Mouse (Mus musculus): ENCODE results near the gene Gtf2f1. TPM values are rescaled to one million over a fixed set of nuclear protein-coding genes. Genes with fewer than 3 reads are reported as not detected.

The Gtf2f1 gene
- 1.6 TPM for polyA plus RNA-seq (2014; fragmentation: Illumina TruSeq; extraction: RNeasy Lipid Tissue Mini Kit (QIAGEN cat#74804); ENCODE audit: low replicate concordance)

GRCm38 (mm10) chr17:57011236-57012141 lies at the start of gene Gtf2f1, which contains the start of gene Gm17949:
TSS of gene Gtf2f1 (minus strand) at chr17:57011288.
TSS of gene Gm17949 (plus strand) at chr17:57011469.

GRCm38 (mm10) chr17:57059486-57059977 lies 48.4 kb upstream of the Gtf2f1 start, which contains the start of gene Slc25a23:
TSS of gene Slc25a23 (minus strand) at chr17:57059863.

GRCm38 (mm10) chr17:57058891-57059485 lies 47.9 kb upstream of the Gtf2f1 start, which contains the start of gene Crb3:
TSS of gene Crb3 (plus strand) at chr17:57059105.

GRCm38 (mm10) chr17:57041554-57041953 lies 30.5 kb upstream of the Gtf2f1 start, which contains the start of gene Slc25a41:
TSS of gene Slc25a41 (minus strand) at chr17:57041654.

GRCm38 (mm10) chr17:57030931-57031660 lies 20.0 kb upstream of the Gtf2f1 start, which contains the start of gene Khsrp:
TSS of gene Khsrp (minus strand) at chr17:57031522.

GRCm38 (mm10) chr17:56999968-57000609 lies 11.0 kb downstream of the Gtf2f1 start, which contains the start of gene Pspn:
TSS of gene Pspn (minus strand) at chr17:57000018.

GRCm38 (mm10) chr17:56997029-56997667 lies 13.9 kb downstream of the Gtf2f1 start, which contains the start of gene Alkbh7:
TSS of gene Alkbh7 (plus strand) at chr17:56997339.

GRCm38 (mm10) chr17:56990115-56990746 lies 20.9 kb downstream of the Gtf2f1 start, which contains the start of gene Clpp:
TSS of gene Clpp (plus strand) at chr17:56990305.

GRCm38 (mm10) chr17:56982013-56982412 lies 29.1 kb downstream of the Gtf2f1 start, which contains the start of gene Acer1:
TSS of gene Acer1 (minus strand) at chr17:56982126.

Other genes starting within 250 kb of the Gtf2f1 start
- 1.4 TPM for gene Dus3l, start 246.5 kb downstream of the Gtf2f1 start, polyA plus RNA-seq (2014; fragmentation: Illumina TruSeq; extraction: RNeasy Lipid Tissue Mini Kit (QIAGEN cat#74804); ENCODE audit: low replicate concordance)
- not detected for gene Prr22, start 241.0 kb downstream of the Gtf2f1 start, polyA plus RNA-seq (2014; fragmentation: Illumina TruSeq; extraction: RNeasy Lipid Tissue Mini Kit (QIAGEN cat#74804); ENCODE audit: low replicate concordance)
- 0.11 TPM for gene Rfx2, start 180.3 kb downstream of the Gtf2f1 start, polyA plus RNA-seq (2014; fragmentation: Illumina TruSeq; extraction: RNeasy Lipid Tissue Mini Kit (QIAGEN cat#74804); ENCODE audit: low replicate concordance)
- gene Acsbg2, start 136.8 kb downstream of the Gtf2f1 start, polyA plus RNA-seq (2014; fragmentation: Illumina TruSeq; extraction: RNeasy Lipid Tissue Mini Kit (QIAGEN cat#74804); ENCODE audit: low replicate concordance) = not detected
- not detected for gene 1700061G19Rik, start 135.8 kb downstream of the Gtf2f1 start, polyA plus RNA-seq (2014; fragmentation: Illumina TruSeq; extraction: RNeasy Lipid Tissue Mini Kit (QIAGEN cat#74804); ENCODE audit: low replicate concordance)
- 0.52 TPM for gene Mllt1, start 75.9 kb downstream of the Gtf2f1 start, polyA plus RNA-seq (2014; fragmentation: Illumina TruSeq; extraction: RNeasy Lipid Tissue Mini Kit (QIAGEN cat#74804); ENCODE audit: low replicate concordance)
- 5.1 TPM for gene Acer1, start 29.2 kb downstream of the Gtf2f1 start, polyA plus RNA-seq (2014; fragmentation: Illumina TruSeq; extraction: RNeasy Lipid Tissue Mini Kit (QIAGEN cat#74804); ENCODE audit: low replicate concordance)
- 0.63 TPM for gene Clpp, start 21.0 kb downstream of the Gtf2f1 start, polyA plus RNA-seq (2014; fragmentation: Illumina TruSeq; extraction: RNeasy Lipid Tissue Mini Kit (QIAGEN cat#74804); ENCODE audit: low replicate concordance)
- gene Alkbh7, start 13.9 kb downstream of the Gtf2f1 start, polyA plus RNA-seq (2014; fragmentation: Illumina TruSeq; extraction: RNeasy Lipid Tissue Mini Kit (QIAGEN cat#74804); ENCODE audit: low replicate concordance) = not detected
- not detected for gene Pspn, start 11.3 kb downstream of the Gtf2f1 start, polyA plus RNA-seq (2014; fragmentation: Illumina TruSeq; extraction: RNeasy Lipid Tissue Mini Kit (QIAGEN cat#74804); ENCODE audit: low replicate concordance)
- not detected for gene Gm17949, start 181 bp upstream of the Gtf2f1 start, polyA plus RNA-seq (2014; fragmentation: Illumina TruSeq; extraction: RNeasy Lipid Tissue Mini Kit (QIAGEN cat#74804); ENCODE audit: low replicate concordance)
- 4.3 TPM for gene Khsrp, start 20.2 kb upstream of the Gtf2f1 start, polyA plus RNA-seq (2014; fragmentation: Illumina TruSeq; extraction: RNeasy Lipid Tissue Mini Kit (QIAGEN cat#74804); ENCODE audit: low replicate concordance)
- not detected for gene Slc25a41, start 30.4 kb upstream of the Gtf2f1 start, polyA plus RNA-seq (2014; fragmentation: Illumina TruSeq; extraction: RNeasy Lipid Tissue Mini Kit (QIAGEN cat#74804); ENCODE audit: low replicate concordance)
- gene Crb3, start 47.8 kb upstream of the Gtf2f1 start, polyA plus RNA-seq (2014; fragmentation: Illumina TruSeq; extraction: RNeasy Lipid Tissue Mini Kit (QIAGEN cat#74804); ENCODE audit: low replicate concordance) = 27.2 TPM
- 2.3 TPM for gene Slc25a23, start 48.6 kb upstream of the Gtf2f1 start, polyA plus RNA-seq (2014; fragmentation: Illumina TruSeq; extraction: RNeasy Lipid Tissue Mini Kit (QIAGEN cat#74804); ENCODE audit: low replicate concordance)
- gene Dennd1c, start 67.2 kb upstream of the Gtf2f1 start, polyA plus RNA-seq (2014; fragmentation: Illumina TruSeq; extraction: RNeasy Lipid Tissue Mini Kit (QIAGEN cat#74804); ENCODE audit: low replicate concordance) = 3.3 TPM
- gene Tubb4a, start 76.5 kb upstream of the Gtf2f1 start, polyA plus RNA-seq (2014; fragmentation: Illumina TruSeq; extraction: RNeasy Lipid Tissue Mini Kit (QIAGEN cat#74804); ENCODE audit: low replicate concordance) = not detected
- gene Tnfsf9, start 94.0 kb upstream of the Gtf2f1 start, polyA plus RNA-seq (2014; fragmentation: Illumina TruSeq; extraction: RNeasy Lipid Tissue Mini Kit (QIAGEN cat#74804); ENCODE audit: low replicate concordance) = not detected
- gene Cd70, start 138.5 kb upstream of the Gtf2f1 start, polyA plus RNA-seq (2014; fragmentation: Illumina TruSeq; extraction: RNeasy Lipid Tissue Mini Kit (QIAGEN cat#74804); ENCODE audit: low replicate concordance) = not detected
- gene Tnfsf14, start 182.9 kb upstream of the Gtf2f1 start, polyA plus RNA-seq (2014; fragmentation: Illumina TruSeq; extraction: RNeasy Lipid Tissue Mini Kit (QIAGEN cat#74804); ENCODE audit: low replicate concordance) = not detected
- gene C3, start 216.8 kb upstream of the Gtf2f1 start, polyA plus RNA-seq (2014; fragmentation: Illumina TruSeq; extraction: RNeasy Lipid Tissue Mini Kit (QIAGEN cat#74804); ENCODE audit: low replicate concordance) = 23.0 TPM
- 0.41 TPM for gene Gpr108, start 237.2 kb upstream of the Gtf2f1 start, polyA plus RNA-seq (2014; fragmentation: Illumina TruSeq; extraction: RNeasy Lipid Tissue Mini Kit (QIAGEN cat#74804); ENCODE audit: low replicate concordance)
- gene Trip10, start 238.2 kb upstream of the Gtf2f1 start, polyA plus RNA-seq (2014; fragmentation: Illumina TruSeq; extraction: RNeasy Lipid Tissue Mini Kit (QIAGEN cat#74804); ENCODE audit: low replicate concordance) = 1.5 TPM

Data from small intestine, adult 10 weeks (tissue).